Mouse (Mus musculus): Measurements from ENCODE around the gene 4921536K21Rik.
"Not testable (repeated sequence)": the region's sequence is repeated elsewhere in the genome, so short reads cannot be mapped to it uniquely, and the experiment has no call there.

Gene 4921536K21Rik

DNA sequence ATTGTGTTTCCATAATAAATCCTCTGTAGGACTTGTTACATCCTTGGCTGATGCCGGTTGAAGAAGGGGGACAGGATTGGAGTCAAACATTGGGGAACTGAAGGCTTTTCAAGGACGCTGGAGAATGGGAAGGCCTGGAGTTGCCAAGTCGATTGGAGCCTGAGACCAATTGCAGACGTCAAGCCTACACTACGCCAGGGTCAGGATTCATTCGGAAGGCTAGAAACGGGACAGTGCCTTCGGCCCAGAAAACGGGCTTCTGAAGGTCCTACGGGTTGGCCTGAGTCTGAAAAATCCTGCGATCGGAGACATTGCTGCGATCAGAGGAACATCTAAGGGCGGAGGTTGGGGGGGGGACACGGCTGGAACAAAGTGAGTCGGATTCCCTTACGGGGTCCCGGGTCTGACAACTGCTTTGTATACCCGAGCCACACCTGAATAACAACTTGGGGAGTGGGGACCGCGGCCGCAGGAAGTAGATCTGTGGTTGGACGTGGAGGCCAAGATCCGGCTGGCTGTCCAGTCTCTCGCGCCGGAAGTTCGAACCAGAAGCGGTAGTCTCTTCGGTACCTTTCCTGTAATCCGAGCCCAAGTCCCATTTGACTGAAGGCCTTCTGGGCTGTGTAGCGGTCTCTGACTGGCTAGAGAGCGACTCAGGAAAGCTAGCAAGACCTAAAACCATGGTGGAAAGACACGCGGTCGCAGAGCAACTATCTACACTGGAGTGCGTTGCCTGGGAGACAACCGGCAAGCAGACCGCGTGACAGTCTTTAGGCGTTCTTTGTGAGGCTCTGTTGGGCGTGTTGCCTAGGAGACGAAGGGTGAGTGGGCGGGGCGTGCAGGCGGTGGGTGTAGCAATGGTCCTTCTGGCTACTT, at the start of gene 4921536K21Rik, which contains the start of gene Dusp18:
Gene 4921536K21Rik, minus strand, starts transcription at position 693 of the 876 bp plus-strand sequence.
Gene Dusp18, plus strand, starts transcription at position 835 of the 876 bp plus-strand sequence.
- peak; percentile 75 to 82 for DNase-seq

DNA sequence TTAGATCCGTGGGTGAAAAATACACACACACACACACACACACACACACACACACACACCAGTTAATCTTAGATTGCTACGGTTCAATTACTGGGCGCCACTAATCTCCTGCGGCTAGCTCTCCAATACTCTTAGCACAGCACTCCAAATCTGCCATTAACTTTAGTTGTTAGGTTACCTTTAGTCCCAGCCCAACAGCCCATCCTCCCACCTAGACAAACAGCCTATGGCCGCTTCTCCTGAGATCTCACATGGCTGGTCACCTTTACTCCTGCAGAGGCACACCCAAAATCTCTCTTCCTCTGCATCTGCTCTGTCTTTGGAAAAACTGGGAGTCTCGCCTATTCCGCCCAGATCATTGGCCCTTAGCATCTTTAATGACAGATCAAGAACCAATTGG, 46.5 kb upstream of the 4921536K21Rik start:
- DNase-seq = no peak

DNA sequence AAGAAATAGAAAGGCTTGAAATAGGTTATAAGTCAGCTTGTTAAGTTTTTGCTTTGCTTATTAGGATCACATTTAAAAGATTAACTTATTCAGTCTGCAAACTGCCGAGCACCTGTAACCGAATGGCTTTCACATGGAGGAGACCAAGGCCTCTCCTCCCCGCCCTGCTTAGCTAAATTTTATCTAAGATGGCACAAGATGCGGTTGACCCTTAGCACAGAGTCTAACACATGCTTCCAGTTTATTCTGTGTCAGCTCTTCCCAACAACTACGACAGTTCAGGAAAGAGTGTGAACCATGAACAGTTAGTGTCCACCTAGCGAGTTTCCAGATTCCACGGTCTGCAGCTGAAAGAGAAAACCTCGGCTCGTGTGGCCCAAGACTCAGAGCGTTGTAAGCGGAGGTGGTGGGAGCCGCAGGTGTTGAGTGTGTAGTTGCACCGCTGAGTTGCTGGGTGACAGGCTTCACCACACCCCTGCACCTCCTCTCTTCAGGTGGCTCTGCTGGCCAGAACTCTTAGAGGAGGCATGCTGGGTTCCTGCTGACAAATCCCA, 42.5 kb upstream of the 4921536K21Rik start:
- DNase-seq = no peak

DNA sequence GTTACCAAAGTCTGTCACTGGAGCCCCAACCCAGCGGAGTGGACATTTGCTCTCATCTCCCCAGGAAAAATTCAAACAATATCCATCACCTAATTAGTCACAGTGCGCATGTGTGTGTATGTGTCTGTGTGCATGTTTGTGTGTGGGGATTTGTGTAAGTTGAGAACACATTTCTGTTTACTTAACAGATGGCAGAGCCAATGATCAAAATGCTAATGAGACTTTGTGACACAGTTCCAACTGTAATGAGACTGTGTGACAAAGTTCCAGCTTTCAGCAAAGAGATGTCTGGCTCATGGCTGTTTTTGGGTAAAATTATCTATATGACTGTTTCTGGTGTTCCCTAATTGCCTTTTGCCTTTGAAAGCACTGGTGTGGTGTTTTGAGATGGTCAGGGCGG, 41.4 kb upstream of the 4921536K21Rik start:
- no peak for DNase-seq

DNA sequence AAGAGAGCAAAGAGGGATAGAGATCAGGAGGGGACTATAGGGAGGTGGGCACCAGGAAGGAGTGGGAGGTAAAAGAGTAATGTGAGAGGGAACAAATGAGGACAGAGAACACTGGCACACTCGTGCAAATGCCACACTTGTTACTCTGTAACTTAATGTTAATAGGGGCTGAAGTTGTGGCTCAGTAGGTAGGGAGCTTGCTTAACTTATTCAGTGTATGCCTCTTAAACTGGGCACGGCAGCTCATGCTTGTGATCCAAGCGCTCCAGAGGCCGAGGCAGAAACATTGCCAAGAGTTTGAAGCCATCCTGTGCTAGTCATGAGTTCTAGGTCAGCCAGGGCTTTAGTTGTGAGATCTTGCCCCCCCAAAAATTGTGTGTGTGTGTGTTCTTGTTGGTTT, 40.2 kb upstream of the 4921536K21Rik start:
- DNase-seq = no peak

DNA sequence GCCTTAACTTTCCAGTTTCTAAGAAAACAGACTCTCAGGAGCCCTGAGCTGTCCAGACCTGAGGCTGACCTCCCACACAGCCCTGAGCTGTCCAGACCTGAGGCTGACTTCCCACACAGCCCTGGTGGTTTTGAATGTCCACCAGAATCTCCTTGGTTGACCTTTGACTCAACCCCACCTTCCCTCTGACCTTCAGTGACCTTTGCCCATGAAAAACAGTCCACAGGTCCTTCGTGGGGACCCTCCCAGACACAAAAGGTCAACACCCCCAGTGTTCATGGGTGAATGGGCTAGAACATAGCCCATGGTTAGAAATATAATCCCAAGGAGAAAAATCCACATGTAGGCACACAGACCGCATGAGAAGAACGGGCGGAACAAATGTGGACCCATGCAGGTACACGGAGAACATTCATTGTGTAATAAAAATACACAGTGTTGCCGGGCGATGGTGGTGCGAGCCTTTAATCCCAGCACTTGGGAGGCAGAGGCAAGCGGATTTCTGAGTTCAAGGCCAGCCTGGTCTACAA, 38.9 kb upstream of the 4921536K21Rik start:
- no peak for DNase-seq

DNA sequence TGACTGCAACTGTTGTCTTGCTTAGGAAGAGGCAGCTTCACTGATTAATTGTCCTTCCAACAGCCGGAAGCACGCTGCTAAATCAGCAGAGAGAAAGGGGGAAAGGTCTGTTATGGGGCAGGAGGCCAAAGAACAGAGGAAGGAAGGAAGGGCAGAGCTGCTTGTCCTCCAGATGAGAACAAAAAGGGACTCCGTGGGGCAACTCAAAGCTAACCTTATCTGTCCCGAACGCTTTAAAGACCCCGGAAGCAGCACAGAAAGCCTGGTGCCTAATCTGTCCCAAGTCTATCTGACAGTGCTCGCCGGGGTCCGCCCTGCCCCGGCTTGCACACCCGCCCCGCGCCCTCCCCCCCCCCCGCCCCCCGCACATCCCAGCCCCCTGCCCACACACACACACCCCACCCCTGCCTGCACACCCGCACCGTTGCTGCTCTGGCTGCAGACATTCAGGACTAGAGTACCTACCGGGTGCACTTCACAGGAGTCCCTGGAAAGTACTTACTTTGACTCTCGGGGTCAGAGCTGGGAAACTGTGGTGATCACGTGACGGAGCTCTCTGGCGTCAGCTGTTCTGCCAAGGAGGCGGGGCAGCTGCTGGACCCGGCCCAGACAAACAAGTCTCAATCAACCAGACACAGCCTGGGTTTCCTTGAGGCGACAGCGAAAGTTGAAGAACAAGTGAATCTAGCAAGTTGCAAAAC, 36.8 kb upstream of the 4921536K21Rik start, which contains the start of gene Tcn2:
Gene Tcn2, minus strand, starts transcription at position 649 of the 701 bp plus-strand sequence.
- DNase-seq = peak; percentile 68 to 73

DNA sequence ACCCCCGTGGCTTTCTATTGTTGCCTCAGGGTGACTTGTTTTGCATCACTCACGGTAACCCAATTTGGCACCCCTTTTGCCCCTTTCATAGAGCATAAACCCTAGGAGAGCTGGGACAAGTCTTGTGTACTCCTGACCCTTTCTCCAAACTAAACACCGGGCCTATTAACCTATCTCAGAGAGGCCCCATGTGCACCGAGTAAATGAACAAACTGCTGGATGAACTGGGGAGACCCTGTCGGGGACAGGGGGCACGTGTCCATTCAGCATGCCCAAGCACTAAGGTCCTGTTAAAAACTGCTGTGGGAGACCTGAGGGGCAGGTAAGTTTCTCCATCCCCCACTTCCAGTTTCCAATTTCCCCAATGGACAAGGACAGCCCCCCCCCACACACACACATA, 36.0 kb upstream of the 4921536K21Rik start:
- DNase-seq = no peak

DNA sequence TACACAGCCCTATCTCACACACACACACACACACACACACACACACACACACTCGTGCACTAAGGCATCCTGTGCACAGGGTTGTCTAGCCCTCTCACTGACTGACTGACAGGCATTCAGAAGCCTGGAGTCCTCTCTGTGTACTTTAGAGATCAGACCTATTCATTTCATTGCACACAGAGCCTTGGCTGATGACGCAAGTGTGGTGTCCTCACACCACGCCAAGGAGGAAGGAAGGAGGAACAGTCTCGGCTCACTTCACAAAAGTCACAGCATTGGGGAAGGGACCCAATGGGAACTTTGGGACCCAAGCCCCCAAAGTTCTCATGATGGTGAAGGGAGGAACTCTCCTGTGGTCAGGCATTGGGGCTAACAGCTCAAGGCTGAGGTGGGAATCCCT, 35.1 kb upstream of the 4921536K21Rik start:
- no peak for DNase-seq

DNA sequence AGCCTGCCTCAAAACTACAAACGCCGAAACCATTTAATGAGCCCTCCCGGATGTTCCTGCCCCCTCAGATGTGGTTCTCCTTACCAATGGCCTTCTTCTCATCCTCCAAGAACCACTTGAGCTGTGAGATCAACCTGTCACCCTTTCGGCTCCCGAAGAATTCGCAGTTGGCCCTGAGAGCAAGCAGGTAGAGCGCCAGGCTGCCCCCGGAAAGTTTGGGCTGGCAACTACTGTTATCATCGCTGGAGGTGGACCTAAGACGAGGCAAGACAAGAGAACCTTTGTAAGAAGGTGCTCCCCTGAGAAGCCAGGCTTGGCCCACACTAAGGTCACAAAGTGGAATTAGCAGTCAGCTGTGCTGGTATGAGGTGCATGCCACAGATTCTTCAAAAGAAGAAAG, 31.0 kb upstream of the 4921536K21Rik start:
- DNase-seq = no peak

DNA sequence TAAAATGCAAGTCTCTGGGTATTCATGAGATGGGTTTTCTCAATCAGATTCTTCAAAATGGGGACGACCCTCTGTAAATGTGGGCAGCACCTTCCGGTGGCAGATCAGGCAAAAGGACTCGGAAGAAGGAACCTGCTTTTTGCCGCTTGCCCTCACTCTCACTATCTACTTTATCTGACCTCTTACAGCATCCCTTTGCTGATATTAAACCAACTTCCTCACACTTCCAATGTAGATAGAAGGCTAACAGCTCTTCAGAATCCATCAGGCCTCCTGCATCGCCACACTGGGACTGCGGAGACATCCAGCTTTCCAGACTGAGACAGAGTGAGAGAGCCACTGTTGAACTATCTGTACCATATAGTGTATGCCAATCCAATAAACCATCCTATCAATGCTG, 27.8 kb upstream of the 4921536K21Rik start:
- DNase-seq = no peak

DNA sequence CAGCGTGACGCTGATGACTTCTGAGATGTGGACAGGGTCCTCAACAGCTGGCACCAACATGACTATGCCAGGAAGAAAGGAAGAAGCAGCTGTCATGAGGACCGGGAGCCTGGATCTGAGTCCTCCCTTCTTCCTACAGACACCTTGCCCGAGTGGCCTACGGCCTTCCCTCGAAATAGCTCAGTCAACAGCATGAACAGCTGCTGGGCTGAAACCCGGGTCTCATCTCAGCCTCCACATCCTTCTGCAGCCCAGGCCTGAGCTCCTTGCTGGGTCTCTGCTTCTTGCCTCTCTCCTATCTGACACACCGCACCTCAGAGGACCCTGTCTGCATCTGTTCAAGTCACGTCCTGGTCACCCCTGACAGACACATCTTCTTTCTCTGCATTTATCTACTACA, 27.2 kb upstream of the 4921536K21Rik start:
- no peak for DNase-seq

DNA sequence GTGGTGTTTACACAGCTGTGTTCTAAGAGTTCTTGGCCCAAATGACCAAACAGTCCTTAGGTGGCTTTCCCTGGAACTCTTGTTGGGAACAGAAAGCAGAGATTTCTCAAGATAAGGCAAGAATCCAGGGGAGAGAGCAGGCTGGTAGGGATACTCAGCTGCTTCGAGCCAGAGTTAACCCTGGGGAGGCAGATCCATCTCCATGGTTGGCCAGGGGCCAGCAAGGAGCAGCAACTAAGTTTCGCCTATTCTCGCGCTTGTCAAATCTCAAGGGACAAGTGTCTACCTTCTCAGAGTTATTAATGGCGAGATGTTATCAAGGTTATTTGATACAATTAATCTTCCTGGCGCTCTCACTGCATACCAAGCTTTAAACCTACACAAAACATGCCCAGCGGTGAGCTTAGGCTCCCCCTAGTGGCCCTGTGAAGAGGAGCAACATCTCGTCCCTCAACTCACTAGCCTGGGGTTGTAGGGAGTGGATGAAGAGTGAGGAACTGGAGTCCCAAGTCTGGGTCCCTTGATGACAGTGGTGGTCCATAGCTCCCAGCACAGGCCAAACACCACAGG, 26.5 kb upstream of the 4921536K21Rik start:
- no peak for DNase-seq

DNA sequence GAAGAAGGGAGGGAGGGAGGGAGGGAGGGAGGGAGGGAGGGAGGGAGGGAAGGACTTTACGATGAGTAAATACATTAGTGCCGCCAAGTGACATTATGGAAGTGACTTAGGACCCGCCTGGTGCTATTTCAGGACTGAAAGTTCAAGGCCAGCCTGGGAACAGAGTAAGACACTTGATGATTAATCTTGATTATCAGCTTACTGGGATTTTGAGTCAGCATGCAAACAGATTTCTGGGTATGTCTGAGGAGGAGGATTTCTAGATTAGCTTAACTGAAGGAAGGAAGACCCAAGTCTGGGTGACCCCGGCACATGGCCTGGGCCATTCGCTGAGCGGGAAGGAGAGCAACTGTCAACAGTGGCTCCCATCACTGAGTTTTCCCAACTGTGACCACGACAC, 25.6 kb upstream of the 4921536K21Rik start:
- DNase-seq = no peak

DNA sequence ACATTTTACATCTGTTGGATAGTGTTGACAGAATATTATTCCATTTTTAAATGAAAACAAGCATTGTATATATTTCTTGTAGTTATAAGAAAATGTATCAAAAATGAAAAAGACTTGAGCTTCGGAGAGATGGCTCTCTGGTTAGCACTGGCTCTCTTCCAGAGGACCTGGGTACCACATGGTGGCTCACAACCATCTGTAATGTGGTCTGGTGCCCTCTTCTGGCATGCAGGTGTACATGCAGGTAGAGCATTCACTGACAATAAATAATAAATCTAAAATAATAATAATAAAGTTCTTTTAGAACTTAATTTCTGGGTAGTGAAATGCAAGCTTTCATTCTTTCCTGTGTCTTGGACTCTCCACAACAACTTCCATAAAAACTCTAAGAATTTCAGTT, 23.8 kb upstream of the 4921536K21Rik start:
- no peak for DNase-seq

DNA sequence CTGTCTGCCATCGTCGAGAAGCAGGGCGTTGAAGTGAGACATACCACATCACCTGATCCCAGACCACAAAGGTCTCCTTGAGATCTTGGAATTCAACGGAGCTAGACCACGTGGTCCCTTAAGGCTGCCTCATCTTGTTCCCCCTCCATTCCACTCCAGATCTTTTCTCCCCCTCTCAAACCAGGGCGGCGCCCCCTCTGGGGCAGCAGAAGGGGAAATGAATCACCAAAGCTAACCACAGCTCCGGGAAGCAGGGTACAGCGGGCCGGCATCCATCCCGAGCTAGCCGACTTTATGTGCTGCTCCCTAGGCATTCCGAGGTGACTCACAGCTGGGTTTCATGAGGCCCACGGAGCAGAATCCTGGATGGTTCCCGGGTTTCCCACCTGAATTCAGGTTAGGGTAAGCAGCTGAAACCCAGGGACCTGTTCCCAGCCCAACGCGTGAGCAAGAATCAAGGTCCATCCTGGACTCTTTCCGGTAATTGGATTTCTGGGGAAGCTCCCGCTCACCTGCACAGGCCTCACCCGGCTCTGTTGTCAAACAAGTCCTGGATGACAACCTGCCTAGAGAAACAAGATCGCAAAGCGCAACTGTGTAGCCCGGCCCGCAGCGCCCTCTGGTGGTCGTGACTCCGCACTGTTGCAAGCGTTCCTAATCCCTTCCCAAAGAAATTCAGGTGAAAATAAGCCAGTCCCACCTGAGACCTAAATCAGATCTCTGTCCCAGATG, 19.4 kb upstream of the 4921536K21Rik start, which contains the start of gene Slc35e4:
Gene Slc35e4, minus strand, starts transcription at position 556 of the 732 bp plus-strand sequence.
- DNase-seq = peak; percentile 48 to 51

DNA sequence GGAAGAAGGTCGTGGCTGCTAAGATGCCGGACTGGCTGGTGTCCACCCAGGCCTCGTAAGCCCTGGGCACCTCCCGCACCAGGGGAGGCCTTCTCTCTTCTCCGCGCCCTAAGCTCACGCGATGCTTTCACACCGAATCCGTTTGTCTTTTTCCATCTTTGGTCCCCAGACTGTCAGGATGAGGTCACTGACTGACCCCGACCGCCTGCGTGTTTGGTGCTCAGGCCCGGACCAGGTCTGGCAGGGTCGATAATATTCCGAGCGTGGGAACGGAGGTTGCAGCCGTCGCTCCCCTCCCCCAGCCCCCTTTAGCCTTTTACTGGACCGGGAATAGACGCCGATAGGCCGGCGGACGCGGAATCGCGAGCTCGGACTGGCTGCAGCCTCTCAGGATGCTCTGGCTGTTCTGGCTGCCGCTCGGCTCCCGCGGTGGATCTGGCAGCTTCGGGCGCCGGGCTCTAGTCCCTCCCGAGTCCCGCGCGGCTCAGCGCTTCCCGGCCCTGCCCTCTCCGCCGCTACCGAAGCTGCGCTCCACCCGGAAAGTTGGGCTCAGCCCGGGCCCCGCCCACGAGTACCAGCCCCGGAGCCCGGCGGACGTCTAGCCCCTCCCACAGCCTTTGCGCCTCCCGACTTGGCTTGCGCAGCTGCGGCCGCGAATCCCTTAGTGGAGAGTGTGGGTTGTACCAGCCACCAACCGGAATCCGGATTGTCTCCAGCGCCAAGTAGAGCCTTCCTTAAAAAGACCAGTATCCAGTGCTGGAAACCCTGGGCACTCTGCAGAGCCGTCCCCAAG, 18.6 kb upstream of the 4921536K21Rik start:
- DNase-seq = peak; percentile 83 to 85

DNA sequence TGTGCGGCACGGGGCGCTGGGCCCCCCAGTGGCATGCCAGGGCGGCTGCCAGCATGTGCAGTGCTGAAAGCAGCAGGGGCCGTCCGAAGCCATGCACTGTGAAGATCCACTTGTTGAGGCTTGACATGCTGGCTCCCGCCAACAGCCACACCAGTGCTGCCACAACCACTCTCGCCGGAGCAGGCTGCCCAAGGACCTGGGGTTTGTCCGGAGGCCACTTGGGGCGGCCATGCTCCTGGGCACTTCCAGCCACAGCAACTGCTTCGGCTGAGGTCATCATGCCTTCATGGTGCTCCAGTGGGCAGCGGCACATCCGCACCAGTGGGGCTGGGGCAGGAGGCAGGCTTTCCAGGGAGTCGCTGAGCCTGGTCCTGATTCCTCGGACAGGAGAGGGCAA, 18.0 kb upstream of the 4921536K21Rik start:
- peak in 1 of 2 experiments; percentile 19 for DNase-seq

DNA sequence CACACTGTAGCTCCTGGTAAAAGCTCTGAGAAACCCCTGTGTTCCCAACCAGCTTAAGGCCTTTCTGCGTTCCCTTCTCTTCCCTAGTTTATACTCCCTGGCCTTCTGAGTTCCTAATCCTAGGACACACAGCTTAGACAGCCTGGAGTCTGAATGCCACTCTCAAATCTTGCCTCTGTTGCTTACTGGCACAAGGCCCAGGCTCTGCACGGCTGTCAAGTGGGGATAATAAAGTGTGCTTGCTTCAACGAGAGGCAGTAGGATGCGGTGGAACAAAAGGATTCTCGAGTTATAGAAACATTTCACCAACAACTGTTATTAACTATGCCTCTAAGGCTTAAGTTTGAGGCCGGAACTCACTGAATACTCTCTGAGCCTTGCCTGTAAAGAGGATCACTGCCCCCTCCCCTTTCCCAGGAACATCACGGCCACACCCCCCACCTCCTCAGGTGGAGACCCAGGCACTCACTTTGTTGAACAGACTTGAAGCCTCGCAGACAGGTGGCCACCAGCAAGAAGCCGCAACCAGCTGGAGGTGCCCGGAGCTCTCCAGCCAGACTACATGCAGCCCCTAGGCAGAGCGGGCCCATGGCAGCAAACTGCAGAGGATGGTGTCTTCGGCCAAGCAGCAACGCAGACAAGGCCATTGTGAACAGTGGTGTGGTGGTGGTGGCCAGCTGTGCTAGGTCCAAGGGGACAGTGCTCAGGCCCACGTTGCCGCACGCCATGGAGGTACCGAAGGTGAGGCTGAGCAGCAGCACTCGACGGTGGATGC, 17.4 kb upstream of the 4921536K21Rik start:
- DNase-seq = no peak

DNA sequence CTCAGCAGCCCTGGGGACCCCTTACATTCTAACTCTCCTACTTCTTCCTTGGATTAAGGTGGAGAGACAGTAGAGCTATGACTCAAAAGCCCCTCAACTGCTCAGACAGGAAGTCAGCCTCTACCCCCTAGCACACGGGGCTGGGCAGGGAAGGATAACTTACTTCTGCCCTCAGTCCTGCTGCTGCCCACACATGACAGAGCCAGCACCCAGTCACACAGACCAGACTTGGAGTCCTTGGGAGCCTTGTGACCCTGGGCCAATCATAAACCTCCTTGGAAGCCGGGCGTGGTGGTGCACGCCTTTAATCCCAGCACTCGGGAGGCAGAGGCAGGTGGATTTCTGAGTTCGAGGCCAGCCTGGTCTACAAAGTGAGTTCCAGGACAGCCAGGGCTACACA, 16.5 kb upstream of the 4921536K21Rik start:
- DNase-seq = not testable (repeated sequence)

All from thymus, adult 18-20 months (tissue).